Mouse (Mus musculus) liver, embryonic 14.5 days (tissue): ENCODE measurements at regions not wholly inside any gene's neighbourhood (a gene's known extent, or its start where the extent isn't known, plus 50 kb on each side); places are given as distances from the start of the nearest gene placed in this dataset.

Experiments
- CTCF ChIP-seq: IDR thresholded peaks from 2 replicates; pipeline ENCODE4 v1.5.1; 2016; ENCODE audit warnings: antibody characterized with exemption, low read depth, control low read depth
- EP300 ChIP-seq: IDR thresholded peaks from 2 replicates; pipeline ENCODE4 v1.6.1; 2016; ENCODE audit warnings: antibody characterized with exemption, low read depth

- TF ChIP-seq CTCF, result no peak
- no peak for TF ChIP-seq EP300
Measured at GRCm38 (mm10) chr10:38880642-38881187, 59.1 kb upstream of the Rfpl4b start.
